Mouse (Mus musculus) thymus, adult 2 months (tissue): ENCODE measurements around the gene P2ry13.

Source experiments
- CTCF ChIP-seq: fragments of 200-500 bp; IDR thresholded peaks from 2 replicates; pipeline ENCODE4 v1.5.1; 2012; ENCODE audit warnings: mild to moderate bottlenecking, control low read depth, low read length, moderate library complexity, borderline replicate concordance; ENCODE audit not compliant: control insufficient read depth, poor library complexity, insufficient read depth; ENCODE audit errors: extremely low read depth
- POLR2A ChIP-seq: fragments of 200-500 bp; IDR thresholded peaks from 2 replicates; pipeline ENCODE4 v1.6.1; 2012; ENCODE audit warnings: mild to moderate bottlenecking, low read length, control low read depth, moderate library complexity; ENCODE audit not compliant: control insufficient read depth, poor library complexity, insufficient read depth; ENCODE audit errors: extremely low read depth

- TF ChIP-seq CTCF (no peak), POLR2A (no peak)
Measured at GRCm38 (mm10) chr3:59230912-59231311, 20.2 kb upstream of the P2ry13 start.
